Mouse (Mus musculus): Measurements from ENCODE around the gene Abcb9. TPM values are rescaled to one million over a fixed set of nuclear protein-coding genes. Genes with fewer than 3 reads are reported as not detected.
A peak's percentile ranks its signal among the peaks of the same experiment; 100 is the strongest.

Abcb9 gene
- polyA plus RNA-seq, 1 experiment from 2014 or later, result 4.7 TPM

DNA sequence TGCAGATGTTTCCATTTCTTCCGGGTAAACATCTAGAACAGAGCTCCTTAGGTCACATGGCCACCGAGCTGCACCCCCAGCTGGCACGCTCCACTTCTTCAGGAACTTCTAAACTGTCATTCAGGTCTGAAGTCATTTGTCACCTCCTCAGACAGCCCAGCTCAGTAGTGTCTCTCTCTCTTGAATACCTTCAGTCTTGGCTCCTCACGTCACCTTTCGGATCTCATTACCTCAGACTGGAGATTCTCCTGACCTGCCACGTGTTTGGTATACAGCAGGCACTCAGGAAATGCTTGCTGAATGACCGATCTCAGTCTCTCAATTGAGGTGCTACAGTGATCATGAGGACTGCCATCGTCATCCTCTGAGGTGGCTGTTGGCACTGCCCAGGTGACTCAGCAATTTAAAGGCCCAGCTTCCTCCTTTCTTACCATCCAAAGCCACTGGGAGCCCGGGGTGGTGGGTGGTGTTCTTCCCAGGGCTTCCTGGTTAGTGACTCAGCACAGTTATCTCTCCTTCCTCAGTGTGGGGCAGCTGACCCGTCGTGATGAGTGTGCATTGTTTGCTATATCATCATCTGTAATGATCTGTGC is 43.6 kb downstream of the Abcb9 start:
- Histone ChIP-seq H3K4me3 (replicated peaks) (no peak overlapping the region), H3K27me3 (peaks cover 8% of the 10 kb centered on the region; the same call in 1 of the 2 replicates), H3K36me3 (no peaks in the 10 kb centered on the region), H3K4me2 (replicated peaks) (no peak overlapping the region), H3K4me1 (replicated peaks) (peaks cover 13% of the 10 kb centered on the region), H3K27ac (no peak overlapping the region), H3K9me3 (0 out of 2 replicates have a peak, but pooled peaks cover 4% of the 10 kb centered on the region), H3K9ac (replicated peaks) (no peak overlapping the region)
- WGBS, result 84% methylated on average over 11 of the region's 11 CpGs
- no peak for ATAC-seq

DNA sequence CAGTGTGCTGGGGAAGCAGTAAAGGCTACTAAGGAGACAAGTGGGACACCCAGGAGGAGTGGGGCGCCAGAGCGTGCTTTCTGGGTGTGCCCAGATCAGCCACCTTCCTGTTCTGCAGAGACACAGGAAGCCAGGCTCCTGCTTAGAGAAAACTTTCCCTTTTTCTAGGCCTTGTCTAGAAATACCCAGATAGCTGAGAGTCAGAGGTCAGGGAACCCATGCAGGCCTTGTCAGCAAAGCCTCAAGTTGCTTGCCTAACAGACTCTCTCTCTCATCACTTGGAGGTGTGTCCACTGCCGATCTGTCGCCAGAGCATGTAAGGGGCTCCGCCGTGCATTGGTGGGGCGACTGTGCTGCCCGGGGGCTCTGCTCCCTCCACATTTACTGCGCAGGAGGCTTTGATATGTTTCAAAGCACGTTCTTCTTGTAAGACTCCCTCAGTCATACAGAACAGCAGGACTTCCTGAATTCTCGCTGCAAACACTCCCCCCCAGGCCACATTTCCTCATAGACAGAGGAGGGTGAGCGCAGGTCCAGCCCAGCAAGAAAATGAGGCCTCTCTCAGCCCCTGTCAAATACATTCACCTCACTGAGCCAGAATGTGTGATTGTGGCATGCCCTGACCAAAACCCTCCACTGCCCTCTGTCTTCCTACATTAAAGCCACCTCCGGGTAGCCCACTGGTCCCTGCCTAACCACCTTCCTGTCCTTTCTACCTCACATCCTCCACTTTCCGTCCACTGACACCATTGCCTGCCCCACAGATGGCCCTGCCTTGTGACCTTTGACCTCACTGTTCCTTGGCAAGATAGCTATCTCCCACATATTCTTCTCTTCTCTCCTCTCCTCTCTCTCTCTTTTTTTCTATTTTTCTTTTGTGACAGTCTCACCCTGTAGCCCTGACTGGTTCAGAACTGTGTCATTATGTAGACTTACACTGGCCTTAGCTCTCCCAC is 45.2 kb downstream of the Abcb9 start:
- Histone ChIP-seq H3K9ac (replicated peaks) (0 out of 2 replicates have a peak overlapping the region, but pooled peaks have one; percentile 5), H3K4me2 (replicated peaks) (no peak overlapping the region), H3K4me1 (replicated peaks) (peaks cover 18% of the 10 kb centered on the region), H3K9me3 (no peaks in the 10 kb centered on the region), H3K27ac (peak overlapping the region; percentile 68), H3K36me3 (no peaks in the 10 kb centered on the region), H3K27me3 (peaks cover 12% of the 10 kb centered on the region; the same call in 1 of the 2 replicates), H3K4me3 (replicated peaks) (no peak overlapping the region)
- 56% methylated on average over 14 of the region's 14 CpGs for WGBS
- ATAC-seq, result no peak

DNA sequence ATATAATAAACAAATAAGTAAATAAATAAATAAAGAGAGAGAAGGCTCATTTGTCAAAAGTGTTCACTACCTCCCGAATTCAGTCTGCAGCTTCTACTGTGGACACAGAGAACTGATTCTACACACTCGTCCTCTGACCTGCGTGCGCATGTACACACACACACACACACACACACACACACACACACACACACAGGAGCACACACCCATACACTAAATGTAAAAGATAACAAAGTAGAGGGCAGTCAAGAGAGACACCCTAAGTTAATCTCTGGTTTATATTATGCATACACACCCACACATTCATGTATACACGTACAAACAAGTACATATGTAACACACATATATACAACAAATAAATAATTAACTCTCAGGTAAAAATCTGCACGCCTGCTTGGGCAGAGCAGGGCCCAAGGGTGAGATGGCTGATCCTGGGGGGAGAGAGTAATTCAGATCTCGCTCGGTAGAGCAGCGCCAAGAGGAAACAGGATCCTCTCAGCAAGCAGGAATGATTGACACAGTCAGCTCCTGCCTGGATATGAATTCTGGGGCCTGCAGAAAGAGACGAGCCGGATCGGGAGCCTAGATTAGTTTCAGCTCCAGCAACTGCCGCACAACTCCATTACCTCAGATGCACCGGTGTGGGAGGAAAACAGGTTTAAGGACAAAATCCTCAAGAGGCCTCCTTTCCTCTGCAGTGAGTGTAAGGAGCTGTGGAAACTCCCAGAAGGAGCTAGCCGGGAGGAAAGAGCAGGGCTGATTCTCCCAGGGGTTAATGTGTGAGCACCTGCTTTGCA is 46.2 kb downstream of the Abcb9 start:
- 67% methylated on average over 15 of the region's 15 CpGs for WGBS
- Histone ChIP-seq H3K27me3 (peaks cover 12% of the 10 kb centered on the region; the same call in 1 of the 2 replicates), H3K4me1 (replicated peaks) (peaks cover 24% of the 10 kb centered on the region), H3K36me3 (no peaks in the 10 kb centered on the region), H3K27ac (peak overlapping the region; percentile 68), H3K4me2 (replicated peaks) (no peak overlapping the region), H3K4me3 (replicated peaks) (no peak overlapping the region), H3K9ac (replicated peaks) (no peak overlapping the region), H3K9me3 (no peaks in the 10 kb centered on the region)
- no peak for ATAC-seq

DNA sequence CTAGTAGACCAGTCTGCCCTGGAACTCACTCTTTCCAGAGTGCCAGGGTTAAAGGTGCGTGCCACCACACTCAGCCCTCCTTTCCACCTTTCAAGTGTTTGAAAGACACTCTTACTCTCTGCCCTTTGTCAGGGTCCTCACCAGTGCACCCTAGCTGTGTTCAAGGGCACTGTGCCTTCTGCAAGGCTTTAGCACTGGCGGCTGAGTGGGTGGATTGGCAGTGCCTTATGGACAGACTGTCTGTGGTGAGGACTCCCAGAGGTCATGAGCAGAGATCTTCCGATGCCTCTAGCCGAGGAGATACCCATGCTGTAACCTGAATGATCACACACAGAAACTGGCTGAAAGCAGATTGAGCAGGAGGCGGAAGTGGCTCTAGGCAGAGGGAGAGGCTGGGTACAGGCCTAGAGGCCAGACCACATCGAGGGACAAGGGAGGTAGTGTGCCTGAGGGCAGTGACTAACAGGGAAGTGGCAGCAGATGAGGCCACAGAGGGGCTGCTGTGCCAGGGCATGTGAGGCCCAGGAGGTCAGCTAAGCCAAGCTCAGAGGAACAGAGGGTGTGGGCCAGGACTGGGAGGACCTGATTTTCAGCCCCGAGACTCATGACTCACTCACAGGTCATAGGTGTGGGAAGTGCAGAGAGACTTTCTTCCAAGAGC is 48.7 kb downstream of the Abcb9 start:
- H3K27me3 ChIP-seq, result peaks cover 12% of the 10 kb centered on the region; the same call in 1 of the 2 replicates
- ATAC-seq, result no peak
- no peak overlapping the region for H3K4me2 ChIP-seq (replicated peaks)
- 84% methylated on average over 7 of the region's 7 CpGs for whole genome bisulfite sequencing
- peaks cover 36% of the 10 kb centered on the region for H3K4me1 ChIP-seq (replicated peaks)
- no peak overlapping the region for H3K4me3 ChIP-seq (replicated peaks)
- H3K36me3 ChIP-seq, result no peaks in the 10 kb centered on the region
- H3K9ac ChIP-seq (replicated peaks), result no peak overlapping the region
- no peaks in the 10 kb centered on the region for H3K9me3 ChIP-seq
- H3K27ac ChIP-seq, result no peak overlapping the region

DNA sequence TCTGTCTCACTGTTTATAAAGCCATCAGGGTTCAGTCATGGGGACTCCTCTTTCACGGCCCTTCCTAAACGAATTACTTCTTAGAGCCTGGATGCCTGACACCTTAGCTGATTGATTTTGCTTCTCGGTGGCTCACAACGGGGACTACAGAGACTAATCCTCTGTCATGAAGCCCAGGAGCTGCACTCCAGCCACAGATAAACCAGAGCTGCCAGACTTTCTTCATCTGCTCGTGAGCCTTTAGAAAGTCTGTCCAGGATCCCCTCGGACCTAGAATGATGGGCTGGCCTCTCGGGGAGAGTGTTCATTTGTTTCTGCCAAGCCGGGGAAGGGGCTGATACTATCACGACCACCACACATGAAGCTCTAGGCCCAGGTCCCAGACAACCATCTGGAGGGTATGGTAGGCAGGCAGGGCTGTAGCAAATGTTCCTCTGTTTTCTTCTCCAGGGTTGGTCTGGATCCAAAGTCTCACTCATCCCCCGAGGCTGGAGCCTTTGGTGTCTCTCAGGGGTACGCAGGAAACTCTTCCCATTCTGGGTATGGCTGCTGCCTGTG is 50.1 kb downstream of the Abcb9 start:
- Histone ChIP-seq H3K4me3 (replicated peaks) (no peak overlapping the region), H3K4me2 (replicated peaks) (no peak overlapping the region), H3K36me3 (no peaks in the 10 kb centered on the region), H3K4me1 (replicated peaks) (peaks cover 34% of the 10 kb centered on the region), H3K27ac (peak overlapping the region; percentile 70), H3K9me3 (no peaks in the 10 kb centered on the region), H3K27me3 (peaks cover 12% of the 10 kb centered on the region; the same call in 1 of the 2 replicates), H3K9ac (replicated peaks) (no peak overlapping the region)
- 24% methylated on average over 11 of the region's 11 CpGs for WGBS
- ATAC-seq, result no peak

DNA sequence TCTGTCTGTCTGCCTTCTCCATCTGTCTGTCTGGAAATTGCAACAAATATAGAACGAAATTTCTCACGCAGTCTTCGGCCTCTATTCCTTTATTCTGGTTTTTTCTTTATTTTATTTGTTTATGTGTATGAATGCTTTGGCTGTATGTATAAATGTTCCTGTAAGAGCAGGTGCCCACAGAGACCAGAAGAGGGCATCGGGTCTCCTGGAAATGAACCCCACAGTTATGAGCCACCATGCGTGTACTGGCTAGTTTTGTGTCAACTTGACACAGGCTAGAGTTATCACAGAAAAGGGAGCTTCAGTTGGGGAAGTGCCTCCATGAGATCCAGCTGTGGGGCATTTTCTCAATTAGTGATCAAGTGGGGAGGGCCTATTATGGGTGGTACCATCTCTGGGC is 51.6 kb downstream of the Abcb9 start:
- Histone ChIP-seq H3K4me1 (replicated peaks) (peaks cover 23% of the 10 kb centered on the region), H3K27me3 (peaks cover 12% of the 10 kb centered on the region; the same call in 1 of the 2 replicates), H3K9me3 (no peaks in the 10 kb centered on the region), H3K36me3 (no peaks in the 10 kb centered on the region), H3K9ac (replicated peaks) (no peak overlapping the region), H3K4me3 (replicated peaks) (no peak overlapping the region), H3K4me2 (replicated peaks) (no peak overlapping the region), H3K27ac (peak overlapping the region; percentile 86)
- WGBS, result 61% methylated on average over 5 of the region's 5 CpGs
- no peak for ATAC-seq

DNA sequence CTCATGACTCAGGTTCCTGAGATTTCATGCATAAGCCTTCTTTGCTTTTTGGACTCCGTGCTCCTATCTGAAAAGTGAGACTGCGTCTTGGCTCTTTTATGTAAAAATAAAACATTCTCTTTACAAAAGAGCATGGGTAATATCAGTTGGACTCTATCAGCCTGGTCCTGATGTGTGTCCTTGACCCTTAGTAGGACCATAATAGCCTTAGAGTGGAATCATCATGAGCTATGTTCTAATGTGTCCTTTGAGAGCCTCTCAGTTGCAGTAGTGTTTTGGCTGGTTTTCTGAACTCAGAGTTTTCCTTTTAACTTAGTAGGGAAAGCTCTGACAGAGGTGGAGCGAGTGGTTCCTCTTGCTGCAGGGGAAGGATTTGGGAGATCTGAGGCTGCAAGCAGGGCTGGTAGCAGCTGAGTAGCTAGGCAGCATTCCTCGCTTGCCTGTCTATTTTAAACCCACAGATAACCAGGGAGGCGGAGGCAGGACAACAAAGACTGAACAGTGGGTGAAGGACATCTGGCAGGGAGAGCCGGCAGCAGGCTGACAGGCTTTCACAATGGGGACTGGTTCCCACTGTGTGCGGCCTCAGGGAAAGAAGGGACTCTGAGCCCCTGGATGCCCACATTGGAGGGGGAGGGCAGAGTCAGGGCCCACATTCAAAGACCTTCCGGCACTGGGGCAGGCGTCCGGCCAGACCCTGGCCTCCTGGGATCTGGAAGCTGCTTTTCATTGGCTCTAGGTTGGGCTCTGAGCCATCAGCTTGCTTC is 52.2 kb downstream of the Abcb9 start:
- H3K9ac ChIP-seq (replicated peaks), result no peak overlapping the region; the same call in 1 of the 2 replicates
- WGBS, result 15% methylated on average over 10 of the region's 10 CpGs
- H3K27ac ChIP-seq, result peak overlapping the region; percentile 86
- H3K27me3 ChIP-seq, result peaks cover 12% of the 10 kb centered on the region; the same call in 1 of the 2 replicates
- H3K4me3 ChIP-seq (replicated peaks), result no peak overlapping the region
- no peaks in the 10 kb centered on the region for H3K36me3 ChIP-seq
- no peaks in the 10 kb centered on the region for H3K9me3 ChIP-seq
- H3K4me2 ChIP-seq (replicated peaks), result no peak overlapping the region
- peak; percentile 95 for ATAC-seq
- peaks cover 23% of the 10 kb centered on the region for H3K4me1 ChIP-seq (replicated peaks)

DNA sequence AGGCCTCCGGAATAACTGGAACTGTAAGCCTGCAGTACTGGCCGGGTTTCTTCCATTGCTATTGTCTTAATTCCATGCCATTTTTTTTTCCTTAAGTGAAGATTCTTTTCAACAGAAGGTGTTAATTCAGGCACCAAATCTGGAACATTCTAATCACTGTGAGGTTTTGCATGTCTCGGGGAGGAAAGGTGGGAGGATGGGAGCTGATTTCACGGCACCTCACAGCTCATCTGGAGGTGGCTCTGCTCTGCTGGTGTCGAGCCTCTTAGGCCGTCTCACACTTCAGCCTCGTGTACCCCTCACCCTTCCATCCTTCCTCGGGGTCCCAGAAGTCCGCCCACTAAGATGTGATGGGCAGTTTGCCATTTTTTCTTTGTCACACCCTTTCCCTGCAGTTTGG is 54.5 kb downstream of the Abcb9 start:
- H3K4me2 ChIP-seq (replicated peaks), result no peak overlapping the region
- H3K9me3 ChIP-seq, result no peaks in the 10 kb centered on the region
- WGBS, result 76% methylated on average over 9 of the region's 9 CpGs
- no peak overlapping the region for H3K27ac ChIP-seq
- ATAC-seq, result no peak
- H3K4me3 ChIP-seq (replicated peaks), result no peak overlapping the region
- peaks cover 35% of the 10 kb centered on the region for H3K4me1 ChIP-seq (replicated peaks)
- H3K27me3 ChIP-seq, result no peaks in the 10 kb centered on the region
- H3K9ac ChIP-seq (replicated peaks), result no peak overlapping the region
- H3K36me3 ChIP-seq, result no peaks in the 10 kb centered on the region

DNA sequence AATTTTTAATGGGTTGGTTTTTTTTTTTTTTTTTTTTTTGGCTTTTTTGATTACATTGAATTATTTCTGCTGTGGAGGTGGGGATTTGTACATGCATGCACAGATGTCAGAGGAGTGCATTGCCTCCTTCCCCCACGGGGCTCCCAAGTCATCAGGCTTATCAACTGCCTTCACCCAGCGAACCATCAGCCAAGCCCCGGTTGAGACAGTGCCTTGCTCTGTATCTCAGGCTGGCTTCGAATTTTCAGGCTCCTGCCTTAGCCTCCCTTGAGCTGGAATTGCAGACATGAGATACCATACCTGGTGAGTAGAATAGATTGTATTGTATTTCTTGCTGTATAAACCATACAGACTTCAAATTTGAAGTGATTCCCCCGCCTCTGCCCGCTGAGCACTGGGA is 56.0 kb downstream of the Abcb9 start:
- H3K4me3 ChIP-seq (replicated peaks), result no peak overlapping the region
- H3K27ac ChIP-seq, result no peak overlapping the region
- peaks cover 24% of the 10 kb centered on the region for H3K4me1 ChIP-seq (replicated peaks)
- H3K36me3 ChIP-seq, result no peaks in the 10 kb centered on the region
- WGBS, result 85% methylated on average over 6 of the region's 6 CpGs
- H3K4me2 ChIP-seq (replicated peaks), result no peak overlapping the region
- 0 out of 2 replicates have a peak, but pooled peaks cover 2% of the 10 kb centered on the region for H3K27me3 ChIP-seq
- H3K9ac ChIP-seq (replicated peaks), result no peak overlapping the region
- ATAC-seq, result no peak
- H3K9me3 ChIP-seq, result no peaks in the 10 kb centered on the region

DNA sequence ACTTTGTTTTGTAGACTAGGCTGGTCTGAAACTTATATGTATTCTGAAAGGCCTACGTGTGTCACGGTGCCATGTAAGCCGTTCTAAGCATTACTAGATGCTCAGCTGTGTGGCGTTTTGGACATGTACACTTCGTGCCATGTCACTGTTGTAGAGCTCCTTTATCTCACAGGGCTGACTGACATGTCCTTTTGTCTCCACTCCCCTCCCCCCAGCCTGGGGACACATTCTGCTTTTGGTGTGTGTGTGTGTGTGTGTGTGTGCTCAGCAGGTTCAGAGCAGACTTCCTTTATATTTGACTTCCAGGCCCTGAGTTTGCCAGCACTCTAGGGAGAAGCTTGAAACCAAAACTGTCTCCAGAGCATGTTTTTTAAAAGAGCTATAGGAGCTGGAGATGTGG is 58.8 kb downstream of the Abcb9 start:
- Histone ChIP-seq H3K36me3 (no peaks in the 10 kb centered on the region), H3K27me3 (0 out of 2 replicates have a peak, but pooled peaks cover 2% of the 10 kb centered on the region), H3K4me1 (replicated peaks) (peaks cover 12% of the 10 kb centered on the region), H3K9me3 (no peaks in the 10 kb centered on the region), H3K4me3 (replicated peaks) (no peak overlapping the region), H3K27ac (peak overlapping the region; percentile 56), H3K4me2 (replicated peaks) (no peak overlapping the region), H3K9ac (replicated peaks) (no peak overlapping the region)
- 25% methylated on average over 5 of the region's 5 CpGs for WGBS
- peak; percentile 75 for ATAC-seq

All from midbrain, embryonic 13.5 days (tissue).